Mouse (Mus musculus) G1E-ER4 (cell line): ENCODE data around the gene Chd2. TPM values are rescaled to one million over a fixed set of nuclear protein-coding genes. Genes with fewer than 3 reads are reported as not detected.
A peak's percentile ranks its signal among the peaks of the same experiment; 100 is the strongest.

Source experiments
- GATA1 ChIP-seq: IDR thresholded peaks from one replicate; pipeline ENCODE4 v1.8.0; 2012; ENCODE audit warnings: low read length, inconsistent platforms
- polyA plus RNA-seq: library from polyadenylated mRNA; stranded (reverse); fragments of >175 nt; gene quantifications from 2 replicates; pipeline ENCODE4 v1.2.3, GENCODE M21; 2012

Chd2 gene
- polyA plus RNA-seq, 1 experiment, result 84.5 TPM

DNA sequence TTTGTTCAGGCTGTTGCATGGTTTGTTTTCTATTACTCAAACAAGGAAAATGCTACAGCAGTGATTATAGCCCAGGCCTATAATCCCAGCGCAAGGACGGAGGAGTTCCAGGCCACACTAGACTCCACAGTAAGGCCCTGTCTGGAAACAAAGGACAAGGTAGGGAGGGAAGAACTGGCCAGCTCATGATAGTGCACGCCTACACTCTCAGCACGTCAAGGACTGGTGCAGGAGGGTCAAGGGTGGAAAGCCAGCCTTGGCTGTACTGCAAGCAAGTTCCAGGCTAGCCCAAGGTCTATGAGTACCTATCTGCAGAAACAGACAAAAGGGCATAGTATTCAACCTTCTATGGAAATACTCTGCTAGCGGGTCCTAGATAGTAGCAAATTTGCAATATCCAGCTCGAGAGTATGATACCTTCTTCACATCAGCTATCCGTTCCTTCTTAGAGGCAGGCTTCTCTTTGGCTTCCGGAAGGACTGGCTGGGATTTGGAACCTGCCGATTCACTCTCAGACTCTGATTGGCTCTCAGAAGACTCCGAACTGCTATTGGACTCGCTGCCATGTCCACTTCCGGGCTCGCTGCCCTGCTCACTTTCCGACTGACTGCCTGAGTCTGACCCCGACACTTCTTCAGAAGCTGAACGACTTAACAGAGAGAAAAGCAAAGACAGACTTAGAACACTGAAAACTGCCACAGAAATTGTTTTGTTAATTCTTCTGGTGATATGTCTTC is 22.4 kb downstream of the Chd2 start:
- TF ChIP-seq GATA1, result no peak

GRCm38 (mm10) chr7:73518373-73518980 is 23.2 kb downstream of the Chd2 start:
- peak; percentile 15 for TF ChIP-seq GATA1

- TF ChIP-seq GATA1, result no peak
Measured at GRCm38 (mm10) chr7:73517432-73518054, 24.1 kb downstream of the Chd2 start.

- TF ChIP-seq GATA1, result no peak
Measured at GRCm38 (mm10) chr7:73516820-73517219, 24.8 kb downstream of the Chd2 start.

DNA sequence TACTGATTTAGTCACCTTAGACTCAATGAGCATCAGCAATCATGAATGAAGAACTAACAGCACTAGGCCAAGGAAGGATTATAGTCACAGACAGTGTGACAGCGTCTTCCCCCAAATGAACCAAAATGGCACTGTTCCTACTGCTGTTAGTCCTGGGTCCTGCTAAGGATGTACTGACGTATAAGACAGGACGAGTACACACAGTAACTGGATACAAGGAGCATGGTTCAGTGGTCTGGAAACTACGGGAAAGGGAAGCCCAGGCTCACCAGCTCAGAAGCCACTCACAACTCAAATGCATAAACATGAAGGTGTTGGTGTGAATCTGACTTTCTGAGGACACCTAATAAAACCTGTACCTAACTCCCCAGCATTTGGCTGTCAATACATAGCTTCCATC is 27.1 kb downstream of the Chd2 start:
- TF ChIP-seq GATA1, result no peak

DNA sequence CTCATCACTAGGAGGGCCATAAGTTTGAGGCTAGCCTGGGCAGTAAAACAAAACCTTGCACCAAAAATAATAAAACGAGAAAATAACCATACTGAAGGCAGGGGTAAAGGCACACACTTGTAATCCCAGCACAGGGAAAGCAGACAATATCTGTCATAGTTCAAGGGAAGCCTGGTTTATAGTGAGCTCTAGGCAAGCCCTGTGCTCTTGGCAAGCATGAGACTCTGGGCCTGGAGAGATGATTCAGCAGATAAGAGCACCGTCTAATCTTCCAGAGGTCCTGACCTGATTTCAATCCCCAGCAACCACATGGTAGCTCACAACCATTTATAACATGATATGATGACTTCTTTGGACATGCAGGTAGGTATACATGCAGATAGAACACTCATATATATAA is 29.2 kb downstream of the Chd2 start:
- no peak for TF ChIP-seq GATA1

GRCm38 (mm10) chr7:73508688-73509087 is 32.9 kb downstream of the Chd2 start:
- TF ChIP-seq GATA1, result no peak

GRCm38 (mm10) chr7:73507491-73507890 is 34.1 kb downstream of the Chd2 start:
- TF ChIP-seq GATA1, result no peak

DNA sequence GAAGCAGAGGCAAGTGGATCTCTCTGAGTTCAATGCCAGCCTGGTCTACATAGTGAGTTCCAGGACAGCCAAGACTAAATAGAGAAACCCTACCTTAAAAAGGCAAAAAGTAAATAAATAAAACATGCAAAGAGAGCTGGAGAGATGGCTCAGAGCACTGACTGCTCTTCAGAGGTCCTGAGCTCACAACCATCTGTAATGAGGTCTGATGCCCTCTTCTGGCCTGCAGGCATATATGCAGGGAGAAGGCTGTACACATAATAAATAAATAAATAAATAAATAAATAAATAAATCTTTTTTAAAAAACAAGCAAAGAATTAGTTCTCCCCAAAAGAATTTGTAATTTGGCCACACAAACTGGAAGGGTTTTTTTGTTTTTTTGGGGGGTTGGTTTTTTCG is 34.8 kb downstream of the Chd2 start:
- no peak for TF ChIP-seq GATA1

DNA sequence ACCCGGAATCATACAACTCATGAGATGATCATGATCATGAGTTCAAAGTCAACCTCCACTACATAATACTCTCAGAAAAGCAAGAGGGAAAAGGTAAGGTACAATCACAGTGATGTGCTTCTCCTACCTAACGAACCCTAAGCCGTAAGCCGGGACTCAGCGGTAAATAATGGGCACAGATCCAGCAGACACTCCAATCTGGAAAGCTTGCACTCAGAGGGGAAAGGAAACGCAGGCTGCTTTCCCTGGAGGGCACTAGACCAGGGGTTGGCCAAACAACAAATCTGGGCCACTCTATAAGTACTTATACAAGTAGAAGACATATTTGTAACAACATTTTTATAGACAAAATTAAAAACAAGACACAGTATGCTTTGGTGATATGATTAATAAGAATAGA is 36.4 kb downstream of the Chd2 start:
- no peak for TF ChIP-seq GATA1

- TF ChIP-seq GATA1, result no peak
Measured at GRCm38 (mm10) chr7:73498200-73498599, 43.4 kb downstream of the Chd2 start.

- TF ChIP-seq GATA1, result no peak
Measured at GRCm38 (mm10) chr7:73489261-73489660, 52.4 kb downstream of the Chd2 start.

DNA sequence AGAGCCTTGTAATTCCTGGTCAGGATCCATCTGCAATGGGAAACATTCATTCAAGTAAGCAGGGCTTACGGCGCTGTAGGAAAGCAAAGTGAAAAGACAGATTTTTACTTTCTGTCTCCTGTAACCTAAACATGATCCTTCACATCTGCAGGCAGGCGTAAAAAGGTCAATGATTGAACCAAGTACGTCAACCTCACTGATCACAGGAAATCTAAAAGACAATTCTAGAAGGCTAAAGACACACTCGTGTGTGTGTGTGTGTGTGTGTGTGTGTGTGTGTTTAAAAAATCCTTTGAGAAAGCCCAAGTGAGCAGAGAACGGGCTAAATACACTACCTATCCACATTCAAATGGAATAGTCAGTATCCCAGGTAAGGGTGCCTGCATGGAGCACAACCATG is 60.5 kb downstream of the Chd2 start:
- TF ChIP-seq GATA1, result no peak

- TF ChIP-seq GATA1, result no peak
Measured at GRCm38 (mm10) chr7:73479506-73479905, 62.1 kb downstream of the Chd2 start.

GRCm38 (mm10) chr7:73478157-73479058 is 63.2 kb downstream of the Chd2 start:
- TF ChIP-seq GATA1, result no peak

GRCm38 (mm10) chr7:73467741-73468140 is 73.9 kb downstream of the Chd2 start:
- TF ChIP-seq GATA1, result no peak
